Mouse (Mus musculus) bone marrow macrophage, adult 2 months (primary cell): ENCODE data around the gene Tsen54.

ENCODE experiments used
- CTCF ChIP-seq: IDR thresholded peaks from 2 replicates; pipeline ENCODE4 v1.5.1; 2012; ENCODE audit warnings: low read depth, mild to moderate bottlenecking, low read length, moderate library complexity
- POLR2A ChIP-seq: IDR thresholded peaks from 2 replicates; pipeline ENCODE4 v1.6.1; 2012; ENCODE audit warnings: mild to moderate bottlenecking, low read depth, low read length, borderline replicate concordance

GRCm38 (mm10) chr11:115812095-115812494 is 2.4 kb upstream of the Tsen54 start:
- TF ChIP-seq CTCF (no peak), POLR2A (no peak)
